28 mouse cellular contexts compared by ENCODE assay signal in genomic region chr3:122577360-122577759, GRCm38 (mm10). TPM values are rescaled to one million over a fixed set of nuclear protein-coding genes. Genes with fewer than 3 reads are reported as not detected.
DNase-seq lines count a peak whose midpoint lies in the region; ATAC-seq and TF ChIP-seq lines count a peak whose summit lies in the region.
"Had no signal": no experiment of that assay in that cellular context is flagged by ENCODE, and none has a peak within 500 bp of the region (broad histone marks: within the 10 kb centered on the region; RNA-seq: fewer than 3 reads in every experiment).

No protein-coding gene starts in this region.

- H3K4me3 ChIP-seq in midbrain, embryonic 11.5 days (ENCODE audit: low read depth, low read length): no peak overlapping the region
- H3K4me3 ChIP-seq in midbrain, embryonic 13.5 days (replicated peaks): no peak overlapping the region
- H3K4me3 ChIP-seq in thymus, adult 2 months (ENCODE audit: control insufficient read depth, insufficient read depth, low read length): no peak overlapping the region
- H3K4me3 ChIP-seq in left cerebral cortex, adult 2 months: no peak overlapping the region
- H3K4me3 ChIP-seq: embryonic facial prominence, embryonic 10.5 days; embryonic facial prominence, embryonic 13.5 days; erythroblast, embryonic 14.5 days; forebrain, embryonic 12.5 days; forebrain, embryonic 15.5 days; heart, adult 2 months; heart, embryonic 10.5 days; heart, embryonic 13.5 days had no signal

- H3K4me1 ChIP-seq in midbrain, embryonic 11.5 days (ENCODE audit: control insufficient read depth, insufficient read depth, low read length): no peaks in the 10 kb centered on the region
- peaks cover 14% of the 10 kb centered on the region; the same call in 1 of the 2 replicates for H3K4me1 ChIP-seq in midbrain, embryonic 13.5 days (replicated peaks)
- H3K4me1 ChIP-seq in thymus, adult 2 months (replicated peaks; ENCODE audit: control insufficient read depth, insufficient read depth, low read length): no peaks in the 10 kb centered on the region
- H3K4me1 ChIP-seq: forebrain, embryonic 12.5 days; heart, embryonic 10.5 days had no signal

- H3K27ac ChIP-seq in midbrain, embryonic 11.5 days (ENCODE audit: low read depth, low read length): no peak overlapping the region
- H3K27ac ChIP-seq in midbrain, embryonic 13.5 days: no peak overlapping the region
- no peak overlapping the region for H3K27ac ChIP-seq in thymus, adult 2 months (ENCODE audit: control insufficient read depth, insufficient read depth, low read length)
- H3K27ac ChIP-seq in left cerebral cortex, adult 2 months: no peak overlapping the region
- H3K27ac ChIP-seq: embryonic facial prominence, embryonic 10.5 days; embryonic facial prominence, embryonic 13.5 days; forebrain, embryonic 12.5 days; forebrain, embryonic 15.5 days; heart, adult 2 months; heart, embryonic 10.5 days; heart, embryonic 13.5 days; hindbrain, embryonic 14.5 days had no signal

- H3K9me3 ChIP-seq in midbrain, embryonic 11.5 days (ENCODE audit: control insufficient read depth, low read length): no peaks in the 10 kb centered on the region
- no peaks in the 10 kb centered on the region for H3K9me3 ChIP-seq in midbrain, embryonic 13.5 days
- H3K9me3 ChIP-seq: embryonic facial prominence, embryonic 13.5 days; forebrain, embryonic 12.5 days; forebrain, embryonic 15.5 days; heart, embryonic 10.5 days; heart, embryonic 13.5 days had no signal

- ATAC-seq in midbrain, embryonic 11.5 days (ENCODE audit: low FRiP score): no peak
- ATAC-seq in midbrain, embryonic 13.5 days: no peak
- peak; percentile 90 for ATAC-seq in granulocyte monocyte progenitor cell, adult 5-6 weeks (replicated peaks; ENCODE audit: poor library complexity, severe bottlenecking)
- ATAC-seq in megakaryocyte progenitor cell, adult 5-6 weeks (replicated peaks; ENCODE audit: poor library complexity): peak; percentile 93
- ATAC-seq: activated CD4-positive, CD25-positive, alpha-beta regulatory T cell, adult 4 months; forebrain, embryonic 15.5 days had no signal

- no peak for TF ChIP-seq POLR2A in thymus, adult 2 months (IDR thresholded peaks at IDR 0.05; ENCODE audit: control insufficient read depth, extremely low read depth, insufficient read depth, low read length, poor library complexity)

- H3K4me2 ChIP-seq in midbrain, embryonic 11.5 days: no peak overlapping the region
- H3K4me2 ChIP-seq in midbrain, embryonic 13.5 days (replicated peaks): no peak overlapping the region
- H3K4me2 ChIP-seq: embryonic facial prominence, embryonic 13.5 days; forebrain, embryonic 12.5 days; forebrain, embryonic 15.5 days; heart, embryonic 13.5 days; hindbrain, embryonic 14.5 days had no signal

- no peaks in the 10 kb centered on the region for H3K36me3 ChIP-seq in midbrain, embryonic 11.5 days (ENCODE audit: control insufficient read depth, insufficient read depth, low read length)
- peaks cover 3% of the 10 kb centered on the region; the same call in 1 of the 2 replicates for H3K36me3 ChIP-seq in midbrain, embryonic 13.5 days
- H3K36me3 ChIP-seq in splenic B cell, adult 2 months (ENCODE audit: control insufficient read depth, insufficient read depth, low read length, poor library complexity, severe bottlenecking): no peaks in the 10 kb centered on the region
- H3K36me3 ChIP-seq in thymus, adult 2 months (ENCODE audit: control insufficient read depth, insufficient read depth, low read length): no peaks in the 10 kb centered on the region

- TF ChIP-seq CTCF in thymus, adult 2 months (IDR thresholded peaks at IDR 0.05; ENCODE audit: borderline replicate concordance, control insufficient read depth, extremely low read depth, insufficient read depth, low read length, poor library complexity): no peak
- no peak for TF ChIP-seq CTCF in left cerebral cortex, adult 2 months (IDR thresholded peaks at IDR 0.05)

- intact Hi-C loops in left cerebral cortex, adult 2 months (cut with DNase I): no loop called here

- H3K27me3 ChIP-seq in midbrain, embryonic 11.5 days (ENCODE audit: control insufficient read depth, insufficient read depth, low read length): no peaks in the 10 kb centered on the region
- no peaks in the 10 kb centered on the region for H3K27me3 ChIP-seq in midbrain, embryonic 13.5 days
- H3K27me3 ChIP-seq in splenic B cell, adult 2 months (ENCODE audit: control insufficient read depth, insufficient read depth, low read length, poor library complexity, severe bottlenecking): no peaks in the 10 kb centered on the region
- no peaks in the 10 kb centered on the region for H3K27me3 ChIP-seq in thymus, adult 2 months (ENCODE audit: control insufficient read depth, insufficient read depth, low read length)
- H3K27me3 ChIP-seq: embryonic facial prominence, embryonic 13.5 days; forebrain, embryonic 12.5 days; forebrain, embryonic 15.5 days; heart, embryonic 13.5 days had no signal

- no peak overlapping the region for H3K9ac ChIP-seq in midbrain, embryonic 11.5 days (ENCODE audit: low read length)
- no peak overlapping the region for H3K9ac ChIP-seq in midbrain, embryonic 13.5 days (replicated peaks)
- H3K9ac ChIP-seq: embryonic facial prominence, embryonic 13.5 days; forebrain, embryonic 12.5 days; forebrain, embryonic 15.5 days; heart, embryonic 13.5 days; hindbrain, embryonic 14.5 days had no signal

- peak; percentile 74 for DNase-seq in midbrain, embryonic 11.5 days (ENCODE audit: low spot score, missing footprints)
- peak; percentile 2 for DNase-seq in splenic B cell, adult 2 months (ENCODE audit: low read depth, low spot score)
- DNase-seq in thymus, adult 2 months: no peak
- DNase-seq in right cerebral cortex, postnatal 4 days: no peak
- no peak for DNase-seq in left cerebral cortex, adult 2 months (ENCODE audit: extremely low spot score in 1 of 2, low spot score in 2 of 2)
- DNase-seq: adrenal gland, adult 8-10 months; adrenal gland, postnatal 36 days; B cell, adult 2 months; cerebellum, adult 18-20 months; cerebellum, adult 9-10 months; cerebellum, postnatal 14 days; gastrocnemius, postnatal 25 days; heart, adult 2 months; heart, postnatal 14 days; heart, postnatal 4 days had no signal

RNA-seq across cellular contexts. Expression of gene Fnbp1l, which starts 42.2 kb away (rescaled TPM):
- 76.8 and 85.8 TPM in 2 replicates for polyA plus RNA-seq in midbrain, embryonic 11.5 days (2014; fragmentation: Nextera tagmentation; extraction: Ambion mirVana)
- 214 and 234 TPM in 2 replicates for polyA plus RNA-seq in midbrain, embryonic 13.5 days (2015; fragmentation: Nextera tagmentation; extraction: Ambion mirVana)
- 11.1 and 14.9 TPM in 2 replicates for total RNA-seq in granulocyte monocyte progenitor cell, adult 5-6 weeks (2014; fragmentation: Nextera tagmentation)
- 11.8 and 13.3 TPM in 2 replicates for total RNA-seq in granulocyte monocyte progenitor cell, adult 5-6 weeks (2017)
- 9.0 and 13.4 TPM in 2 replicates for total RNA-seq in megakaryocyte progenitor cell, adult 5-6 weeks (2015)
- total RNA-seq in megakaryocyte progenitor cell, adult 5-6 weeks (2017): 11.0 and 12.7 TPM in 2 replicates
- 5.2 and 6.4 TPM in 2 replicates for polyA plus RNA-seq in thymus, adult 2 months (2012; rRNA removed)
- 100 to 1,000 TPM; 108 TPM for total RNA-seq in left cerebral cortex, adult 2 months (2021)
- total RNA-seq: MEL had no signal
- polyA plus RNA-seq: erythroblast, embryonic 14.5 days had no signal

Comparison
In these comparisons a context has a peak if more than half of its experiments do, and no peak if none do; other contexts are left out.
1. ATAC-seq: peak in granulocyte monocyte progenitor cell, adult 5-6 weeks (single experiment) and megakaryocyte progenitor cell, adult 5-6 weeks (single experiment); none in midbrain, embryonic 11.5 days (single experiment) and midbrain, embryonic 13.5 days (single experiment).
2. DNase-seq: peak in midbrain, embryonic 11.5 days (single experiment) and splenic B cell, adult 2 months (single experiment); none in thymus, adult 2 months (single experiment), right cerebral cortex, postnatal 4 days (single experiment) and left cerebral cortex, adult 2 months (0 of 2).
3. RNA of gene Fnbp1l, which starts 42.2 kb away (total RNA-seq): 108 TPM in left cerebral cortex, adult 2 months; 9.0 to 13.4 TPM in megakaryocyte progenitor cell, adult 5-6 weeks and 11.1 to 14.9 TPM in granulocyte monocyte progenitor cell, adult 5-6 weeks; every median in the first group is over 4 times any median in the second.